Mouse (Mus musculus) embryonic facial prominence, embryonic 14.5 days (tissue): ENCODE measurements around the gene Grb7. TPM values are rescaled to one million over a fixed set of nuclear protein-coding genes. Genes with fewer than 3 reads are reported as not detected.

ENCODE experiments used
- ATAC-seq: fragments of 200-750 bp; cut with Nextera tagmentation; 2 replicates; pipeline ENCODE4 v1.8.0; 2017; ENCODE audit warnings: low read depth, moderate number of reproducible peaks, moderate TSS enrichment
- DNase-seq: peaks from one replicate; pipeline ENCODE4 v3.0.0-alpha.2; 2015; ENCODE audit warnings: low spot score
- H3K27ac ChIP-seq: fragments of 300-500 bp; sonication (generic); replicated peaks from 2 replicates; pipeline ENCODE4 v1.5.1; 2014; ENCODE audit warnings: low read depth, mild to moderate bottlenecking, low read length, moderate library complexity
- H3K27me3 ChIP-seq: fragments of 300-500 bp; sonication (generic); replicated peaks from 2 replicates; pipeline ENCODE4 v1.6.1; 2014; ENCODE audit warnings: low read length; ENCODE audit not compliant: control insufficient read depth, insufficient read depth
- H3K36me3 ChIP-seq: fragments of 300-500 bp; sonication (generic); 2 replicates; pipeline ENCODE4 v1.6.1; 2014; ENCODE audit warnings: low read length, mixed read lengths; ENCODE audit not compliant: control insufficient read depth, insufficient read depth
- H3K4me1 ChIP-seq: fragments of 300-500 bp; sonication (generic); 2 replicates; pipeline ENCODE4 v1.6.1; 2014; ENCODE audit warnings: antibody characterized with exemption, low read length; ENCODE audit not compliant: control insufficient read depth, insufficient read depth
- H3K4me2 ChIP-seq: fragments of 300-500 bp; sonication (generic); 2 replicates; pipeline ENCODE4 v1.6.1; 2014; ENCODE audit warnings: low read depth, mild to moderate bottlenecking, low read length, moderate library complexity, mixed read lengths
- H3K4me3 ChIP-seq: fragments of 300-500 bp; sonication (generic); 2 replicates; pipeline ENCODE4 v1.5.1; 2014; ENCODE audit warnings: low read depth, mild to moderate bottlenecking, low read length
- H3K9ac ChIP-seq: fragments of 300-500 bp; sonication (generic); 2 replicates; pipeline ENCODE4 v1.6.1; 2014; ENCODE audit warnings: low read depth, mild to moderate bottlenecking, low read length, moderate library complexity, mixed read lengths
- H3K9me3 ChIP-seq: fragments of 300-500 bp; sonication (generic); 2 replicates; pipeline ENCODE4 v1.6.1; 2016; ENCODE audit warnings: low read length; ENCODE audit not compliant: control insufficient read depth
- WGBS: fragments of 180-500 bp; shearing (Covaris S2); extraction: QIAGEN DNeasy Blood & Tissue Kit; methylation state at CpG from one replicate; pipeline ENCODE4 v1.1.7; 2014; 5-methylcytosine and 5-hydroxymethylcytosine counted together
- polyA plus RNA-seq: library from polyadenylated mRNA; unstranded; fragments of >200 nt; fragmentation: Nextera tagmentation; extraction: Ambion mirVana; gene quantifications from 2 replicates; pipeline ENCODE4 v1.2.1, GENCODE M21; 2014

The Grb7 gene
- polyA plus RNA-seq, 1 experiment from 2014 or later = 8.3 TPM

- Histone ChIP-seq H3K27me3 (no peaks in the 10 kb centered on the region), H3K27ac (peak overlapping the region; percentile 98), H3K4me1 (peaks cover 24% of the 10 kb centered on the region), H3K4me3 (peak overlapping the region; percentile 95), H3K9ac (peak overlapping the region; percentile 92), H3K36me3 (0 out of 2 replicates have a peak, but pooled peaks cover 4% of the 10 kb centered on the region), H3K9me3 (no peaks in the 10 kb centered on the region), H3K4me2 (peak overlapping the region; percentile 73)
- WGBS = 0% methylated on average over 21 of the region's 40 CpGs
- ATAC-seq (peak; percentile 69), DNase-seq (peak; percentile 81)
Measured at GRCm38 (mm10) chr11:98412797-98413301, 33.3 kb upstream of the Grb7 start.

GRCm38 (mm10) chr11:98413731-98414130 lies 32.5 kb upstream of the Grb7 start:
- Histone ChIP-seq H3K4me1 (peaks cover 23% of the 10 kb centered on the region), H3K9me3 (no peaks in the 10 kb centered on the region), H3K4me3 (peak overlapping the region; percentile 95), H3K36me3 (0 out of 2 replicates have a peak, but pooled peaks cover 4% of the 10 kb centered on the region), H3K4me2 (peak overlapping the region; percentile 73), H3K9ac (peak overlapping the region; percentile 92), H3K27me3 (no peaks in the 10 kb centered on the region), H3K27ac (peak overlapping the region; percentile 98; the same call in 1 of the 2 replicates)
- WGBS = 13% methylated on average over 7 of the region's 7 CpGs
- DNase-seq = no peak
- ATAC-seq = no peak

DNA sequence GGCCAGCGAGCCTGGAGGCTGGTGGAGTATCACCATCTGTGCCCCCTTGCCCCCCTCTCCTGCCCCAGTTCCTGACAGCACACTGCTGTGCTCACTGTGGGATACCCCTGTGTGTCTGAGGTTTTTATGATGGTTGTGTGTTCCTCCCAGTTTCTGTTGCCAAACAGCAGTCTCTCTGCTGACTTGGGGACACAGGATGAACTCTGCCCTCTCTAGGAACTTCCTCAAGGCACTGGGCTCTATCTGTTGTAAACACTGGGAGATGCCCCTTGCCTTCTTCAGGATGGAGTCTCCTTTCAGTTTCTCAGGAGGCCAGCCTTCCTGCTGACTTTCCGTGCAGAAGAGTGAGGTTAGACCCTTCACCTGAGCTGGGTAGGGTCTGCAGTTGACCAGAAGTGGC lies 32.0 kb upstream of the Grb7 start:
- peaks cover 8% of the 10 kb centered on the region; the same call in 1 of the 2 replicates for H3K36me3 ChIP-seq
- H3K27ac ChIP-seq = no peak overlapping the region
- 13% methylated on average over 1 of the region's 2 CpGs for WGBS
- peak overlapping the region; percentile 73 for H3K4me2 ChIP-seq
- H3K4me1 ChIP-seq = peaks cover 19% of the 10 kb centered on the region
- peak overlapping the region; percentile 95 for H3K4me3 ChIP-seq
- no peak for DNase-seq
- peak overlapping the region; percentile 92 for H3K9ac ChIP-seq
- ATAC-seq = no peak
- no peaks in the 10 kb centered on the region for H3K27me3 ChIP-seq
- no peaks in the 10 kb centered on the region for H3K9me3 ChIP-seq

- H3K27me3 ChIP-seq = no peaks in the 10 kb centered on the region
- no peak for DNase-seq
- H3K4me3 ChIP-seq = no peak overlapping the region
- 71% methylated on average over 1 of the region's 1 CpGs for WGBS
- no peak overlapping the region for H3K27ac ChIP-seq
- no peak overlapping the region for H3K9ac ChIP-seq
- H3K9me3 ChIP-seq = no peaks in the 10 kb centered on the region
- H3K4me1 ChIP-seq = peaks cover 10% of the 10 kb centered on the region
- peaks cover 34% of the 10 kb centered on the region for H3K36me3 ChIP-seq
- ATAC-seq = no peak
- no peak overlapping the region for H3K4me2 ChIP-seq
Measured at GRCm38 (mm10) chr11:98417074-98417473, 29.1 kb upstream of the Grb7 start.

GRCm38 (mm10) chr11:98418273-98418672 lies 27.9 kb upstream of the Grb7 start:
- Histone ChIP-seq H3K36me3 (peaks cover 46% of the 10 kb centered on the region), H3K27ac (no peak overlapping the region; the same call in 1 of the 2 replicates), H3K4me1 (peaks cover 10% of the 10 kb centered on the region), H3K9me3 (no peaks in the 10 kb centered on the region), H3K4me3 (no peak overlapping the region), H3K4me2 (no peak overlapping the region), H3K9ac (no peak overlapping the region), H3K27me3 (no peaks in the 10 kb centered on the region)
- WGBS = 63% methylated on average over 3 of the region's 6 CpGs
- ATAC-seq (0 out of 2 replicates have a peak, but pooled peaks have one; percentile 31), DNase-seq (peak; percentile 30)

- WGBS = 77% methylated on average over 10 of the region's 10 CpGs
- no peak overlapping the region for H3K9ac ChIP-seq
- DNase-seq = peak; percentile 78
- peaks cover 4% of the 10 kb centered on the region for H3K4me1 ChIP-seq
- peaks cover 53% of the 10 kb centered on the region for H3K36me3 ChIP-seq
- no peaks in the 10 kb centered on the region for H3K9me3 ChIP-seq
- no peaks in the 10 kb centered on the region for H3K27me3 ChIP-seq
- H3K4me2 ChIP-seq = no peak overlapping the region
- peak; percentile 48; the same call in 1 of the 2 replicates for ATAC-seq
- no peak overlapping the region for H3K4me3 ChIP-seq
- no peak overlapping the region; the same call in 1 of the 2 replicates for H3K27ac ChIP-seq
Measured at GRCm38 (mm10) chr11:98418939-98419547, 27.2 kb upstream of the Grb7 start.

DNA sequence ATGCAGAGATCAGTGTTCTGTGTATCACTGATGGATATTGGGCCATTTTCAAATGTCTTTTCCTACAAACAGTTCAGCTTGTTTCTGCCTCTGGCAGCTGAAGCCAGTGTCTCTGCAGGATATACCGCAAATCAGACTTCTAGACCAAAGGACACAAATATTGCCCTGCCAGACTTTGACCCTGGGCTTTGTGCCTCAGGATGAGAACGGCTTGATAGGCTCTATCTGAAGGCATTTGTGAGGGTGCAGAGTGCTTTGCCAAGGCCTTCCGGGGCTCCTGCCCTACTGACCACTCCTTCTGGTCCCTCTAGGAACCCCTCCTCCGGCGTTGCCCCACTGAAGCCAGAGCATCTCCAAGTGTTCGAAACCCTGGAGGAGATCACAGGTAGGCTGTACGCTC lies 19.6 kb upstream of the Grb7 start:
- WGBS = 95% methylated on average over 7 of the region's 7 CpGs
- Histone ChIP-seq H3K27me3 (no peaks in the 10 kb centered on the region), H3K27ac (no peak overlapping the region), H3K4me3 (no peak overlapping the region), H3K4me2 (no peak overlapping the region), H3K4me1 (no peaks in the 10 kb centered on the region), H3K9ac (no peak overlapping the region), H3K36me3 (peaks cover 96% of the 10 kb centered on the region), H3K9me3 (no peaks in the 10 kb centered on the region)
- no peak for DNase-seq
- no peak for ATAC-seq

- H3K36me3 ChIP-seq = peaks cover 94% of the 10 kb centered on the region
- no peaks in the 10 kb centered on the region for H3K4me1 ChIP-seq
- H3K9ac ChIP-seq = no peak overlapping the region
- no peak overlapping the region for H3K27ac ChIP-seq
- H3K27me3 ChIP-seq = no peaks in the 10 kb centered on the region
- no peaks in the 10 kb centered on the region for H3K9me3 ChIP-seq
- ATAC-seq (peak; percentile 39; the same call in 1 of the 2 replicates), DNase-seq (peak; percentile 75)
- 79% methylated on average over 5 of the region's 5 CpGs for WGBS
- no peak overlapping the region for H3K4me2 ChIP-seq
- no peak overlapping the region for H3K4me3 ChIP-seq
Measured at GRCm38 (mm10) chr11:98428436-98428835, 17.8 kb upstream of the Grb7 start.
